Mouse (Mus musculus): ENCODE measurements at regions not wholly inside any gene's neighbourhood (a gene's known extent, or its start where the extent isn't known, plus 50 kb on each side); places are given as distances from the start of the nearest gene placed in this dataset.

DNA sequence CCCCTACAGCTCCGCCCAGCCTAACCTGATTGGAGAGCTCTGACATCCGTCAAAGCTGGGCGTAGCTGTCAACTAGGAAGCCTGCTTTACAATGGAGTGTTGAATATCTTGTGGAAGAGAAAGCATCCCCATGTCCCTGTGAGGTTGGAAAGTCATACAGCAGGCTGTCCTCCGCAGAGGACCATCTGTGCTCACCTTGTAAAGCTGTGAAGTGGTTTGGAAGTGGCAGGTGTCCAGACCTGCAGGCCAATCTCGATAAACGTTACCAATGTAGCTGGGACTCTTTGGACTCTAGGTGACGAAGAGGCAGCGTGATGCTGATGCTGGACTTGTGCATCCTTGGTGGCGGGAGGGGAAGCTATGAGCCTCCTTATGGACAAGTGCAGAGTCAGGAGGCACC is 305.1 kb downstream of the Ajap1 start:
- TF ChIP-seq POLR2A (IDR thresholded peaks at IDR 0.05; ENCODE audit: extremely low read depth, insufficient read depth, low read length), result no peak
- no peak for TF ChIP-seq CTCF (IDR thresholded peaks at IDR 0.05; ENCODE audit: low read depth, low read length)

All from liver, adult 2 months (tissue).